Mouse (Mus musculus) thymus, postnatal 14 days (tissue): ENCODE results near the gene Eef1a2.
"Not testable (repeated sequence)": the region's sequence is repeated elsewhere in the genome, so short reads cannot be mapped to it uniquely, and the experiment has no call there.

Experiments
- DNase-seq: peaks from one replicate; pipeline ENCODE4 v3.0.0; 2021

Gene Eef1a2

DNA sequence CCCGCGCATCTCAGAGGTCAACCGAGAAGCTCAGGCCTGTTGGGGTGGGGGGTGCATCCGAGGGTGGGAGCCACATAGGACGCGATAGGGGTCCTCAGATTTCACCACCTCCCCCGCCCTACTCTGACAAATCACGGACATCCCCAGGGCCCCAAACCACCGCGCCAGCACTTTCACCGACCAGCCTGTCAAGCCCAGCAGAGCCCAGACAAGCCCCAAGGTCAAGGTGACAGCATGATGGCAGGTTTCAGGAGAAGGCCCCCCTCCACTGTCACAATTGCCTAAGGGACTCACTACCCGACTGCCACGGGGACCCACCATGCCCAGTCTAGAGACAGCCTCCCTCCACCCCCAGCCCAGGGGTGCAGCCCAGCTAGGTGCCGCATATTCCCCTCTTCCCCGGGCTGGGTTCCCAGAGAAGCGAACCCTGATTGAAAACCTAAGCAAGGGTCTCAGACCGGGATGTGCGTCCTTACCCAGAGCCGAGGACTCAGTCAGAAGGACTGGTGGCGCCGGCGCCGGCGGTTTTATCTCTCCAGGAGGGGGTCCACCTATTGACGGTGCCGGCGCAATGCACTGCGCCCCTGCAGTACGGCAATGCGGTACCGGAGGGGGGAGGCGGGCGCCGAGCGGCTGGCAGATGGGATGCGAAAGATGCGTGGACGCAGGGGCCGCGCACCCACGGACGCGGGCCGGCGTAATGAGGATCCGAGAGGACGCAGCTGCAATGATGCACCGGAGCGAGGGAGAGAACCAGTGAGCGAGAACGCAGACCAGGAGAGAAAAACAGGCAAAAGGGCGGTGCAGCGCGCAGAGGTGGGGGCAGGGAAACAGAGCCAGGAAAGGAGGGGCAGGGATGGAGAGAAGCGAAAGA lies at the start of gene Eef1a2:
Gene Eef1a2, minus strand, starts transcription at position 767 of the 874 bp plus-strand sequence.
- no peak for DNase-seq

DNA sequence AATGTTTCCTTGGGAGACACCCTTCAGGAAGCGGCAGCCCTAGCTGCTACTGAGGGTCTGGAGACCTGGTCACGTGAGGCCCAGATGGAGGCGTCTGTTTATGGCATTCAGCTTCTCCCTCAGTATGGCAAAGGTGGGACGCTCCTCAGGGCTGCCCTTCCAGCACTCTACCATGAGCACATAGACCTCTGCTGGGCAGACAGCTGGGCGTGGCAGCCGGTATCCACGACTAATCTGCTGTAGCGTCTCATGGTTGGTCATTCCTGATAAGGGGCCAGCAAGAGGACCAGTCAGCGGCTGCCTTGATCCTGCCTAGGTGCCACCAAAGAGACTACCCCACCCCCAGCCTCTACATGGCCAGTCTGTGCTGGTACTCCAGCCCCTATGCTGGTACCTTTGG lies 49.3 kb upstream of the Eef1a2 start:
- DNase-seq: no peak

DNA sequence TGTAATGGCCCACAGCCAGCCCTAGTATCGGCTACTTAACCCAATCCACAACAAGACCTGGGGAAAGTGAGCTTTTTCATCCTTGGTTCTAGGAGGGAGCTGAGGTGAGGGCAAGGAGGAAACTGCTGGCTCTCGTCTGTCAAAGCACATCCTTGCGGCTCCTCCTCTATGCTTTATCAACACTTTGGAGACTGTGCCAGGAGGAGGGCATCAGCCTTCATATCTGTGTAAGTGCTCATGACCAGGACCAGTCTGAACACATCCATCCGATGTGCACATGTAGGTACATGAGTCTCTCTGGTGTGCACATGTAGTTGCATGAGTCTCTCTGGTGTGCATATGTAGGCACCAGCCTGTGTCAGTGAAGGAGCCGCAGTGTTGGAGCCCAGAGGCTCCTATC lies 48.9 kb upstream of the Eef1a2 start:
- no peak for DNase-seq

DNA sequence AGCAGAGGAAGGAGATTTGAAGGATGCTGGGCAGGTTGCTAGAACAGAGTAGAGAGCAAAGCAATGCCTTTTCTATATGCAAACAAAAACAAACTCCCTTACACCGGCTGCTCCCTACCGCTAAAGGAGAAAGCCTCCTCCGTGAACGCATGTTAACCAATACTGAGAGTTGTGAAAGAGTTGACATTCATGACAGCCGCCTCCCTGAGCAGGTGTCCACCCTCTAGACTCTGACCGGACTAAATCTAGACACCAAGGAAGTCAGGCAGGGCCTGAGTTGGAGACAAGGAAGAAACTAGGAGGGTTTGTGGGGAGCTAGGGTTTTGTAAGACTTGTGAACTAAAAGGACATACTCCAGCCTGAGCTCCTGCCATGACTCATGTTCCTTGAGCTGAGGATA lies 46.1 kb upstream of the Eef1a2 start:
- no peak for DNase-seq

DNA sequence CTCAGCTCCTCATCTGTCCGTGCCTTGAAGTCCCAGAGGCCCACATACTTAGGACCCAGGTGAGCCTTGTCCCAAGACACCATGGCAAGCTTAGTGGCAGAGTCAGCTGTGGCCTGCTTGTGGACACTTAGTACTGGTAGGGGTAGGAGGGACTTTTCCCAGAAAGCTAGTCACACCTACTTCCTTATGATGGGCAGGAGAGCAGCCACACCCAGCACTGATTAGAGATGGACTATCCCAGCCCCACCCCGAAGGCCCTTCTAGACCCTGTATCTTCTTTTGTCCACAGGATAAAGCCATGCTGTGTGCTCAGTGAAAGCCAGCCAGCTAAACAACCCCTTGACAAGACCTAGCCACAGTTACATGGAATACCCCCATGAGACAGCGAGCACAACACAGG lies 45.6 kb upstream of the Eef1a2 start, which contains the start of gene Ptk6:
Gene Ptk6, minus strand, starts transcription at position 368 of the 400 bp plus-strand sequence.
- no peak for DNase-seq

DNA sequence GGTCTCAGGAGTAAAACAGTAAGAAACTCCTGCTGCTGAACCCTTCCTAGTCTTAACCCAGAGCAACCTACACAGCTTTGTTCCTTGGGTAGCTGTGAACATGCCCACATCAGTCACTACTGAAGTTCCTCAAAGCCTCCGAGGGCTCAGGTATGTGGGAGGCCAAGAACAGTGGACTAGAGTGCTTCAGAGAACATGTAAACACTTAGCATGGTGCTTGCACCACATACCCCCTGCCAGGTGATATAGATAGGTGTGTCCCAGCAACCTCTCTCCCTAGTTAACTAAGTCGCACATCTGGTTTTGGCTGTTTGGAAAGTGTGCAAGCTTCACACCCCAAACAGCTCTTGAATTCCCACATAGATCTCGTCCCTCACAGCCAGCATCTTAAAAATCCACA lies 44.8 kb upstream of the Eef1a2 start:
- no peak for DNase-seq

DNA sequence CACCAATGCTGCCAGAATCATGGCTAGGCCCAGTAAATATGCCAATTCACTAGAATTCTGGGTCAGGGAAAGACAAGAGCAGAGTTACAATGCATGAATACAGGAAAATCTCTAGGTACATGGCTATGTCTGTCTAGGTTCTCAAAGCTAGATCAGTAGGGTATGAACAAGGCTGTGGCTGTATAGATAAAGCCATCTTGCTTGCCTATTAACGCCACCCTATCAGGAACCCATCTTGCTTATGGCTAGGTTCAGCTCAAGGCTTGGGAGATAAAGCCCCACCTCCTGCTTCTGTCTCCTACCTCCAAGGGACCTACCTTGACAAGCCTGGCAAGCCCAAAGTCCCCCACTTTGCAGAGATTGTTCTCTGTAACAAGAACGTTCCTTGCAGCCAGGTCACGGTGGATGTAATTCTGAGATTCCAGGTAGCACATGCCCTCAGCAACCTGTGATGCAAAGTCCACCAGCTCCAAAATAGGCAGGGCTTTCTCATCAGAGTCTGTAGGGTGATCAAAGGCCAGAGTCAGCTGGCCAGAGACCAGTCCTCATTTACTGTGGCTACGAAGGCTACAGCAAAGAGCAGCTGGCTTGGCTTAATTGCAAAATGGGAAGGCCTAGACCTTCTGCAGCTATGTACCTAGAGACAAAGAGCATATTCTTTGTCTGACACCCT lies 40.0 kb upstream of the Eef1a2 start:
- no peak for DNase-seq

DNA sequence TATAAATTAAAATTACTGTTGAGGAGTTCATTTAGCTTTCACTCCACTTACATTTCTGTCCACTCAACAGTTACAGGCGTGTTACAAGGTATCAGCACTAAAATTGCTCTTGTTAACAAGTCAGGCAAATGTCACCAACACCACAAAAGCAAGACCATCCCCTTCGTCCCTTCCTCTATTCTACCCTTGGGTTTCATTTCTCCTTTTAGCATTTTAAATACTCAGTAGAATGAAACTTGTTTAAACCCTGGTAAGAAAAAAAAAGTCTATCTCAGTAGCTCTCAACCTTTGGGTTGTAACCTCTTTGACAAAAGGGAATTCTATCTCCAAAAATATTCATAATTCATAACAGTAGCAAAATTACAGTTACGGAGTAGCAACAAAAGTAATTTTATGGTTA lies 36.2 kb upstream of the Eef1a2 start:
- DNase-seq: no peak

DNA sequence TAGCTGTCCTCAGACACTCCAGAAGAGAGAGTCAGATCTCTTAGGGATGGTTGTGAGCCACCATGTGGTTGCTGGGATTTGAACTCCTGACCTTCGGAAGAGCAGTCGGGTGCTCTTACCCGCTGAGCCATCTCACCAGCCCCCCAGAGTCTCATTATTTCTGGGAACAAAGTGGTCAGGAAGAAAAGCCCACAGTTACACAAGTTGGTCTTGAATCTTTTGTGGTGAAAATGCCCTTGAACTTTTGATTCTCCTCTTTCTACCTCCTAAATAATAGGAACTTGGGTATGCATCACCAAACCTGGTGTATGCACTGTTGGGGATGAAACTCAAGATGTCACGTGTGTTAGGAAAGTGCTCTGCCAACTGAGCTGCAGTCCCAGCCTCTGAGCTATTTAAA lies 35.1 kb upstream of the Eef1a2 start:
- no peak for DNase-seq

DNA sequence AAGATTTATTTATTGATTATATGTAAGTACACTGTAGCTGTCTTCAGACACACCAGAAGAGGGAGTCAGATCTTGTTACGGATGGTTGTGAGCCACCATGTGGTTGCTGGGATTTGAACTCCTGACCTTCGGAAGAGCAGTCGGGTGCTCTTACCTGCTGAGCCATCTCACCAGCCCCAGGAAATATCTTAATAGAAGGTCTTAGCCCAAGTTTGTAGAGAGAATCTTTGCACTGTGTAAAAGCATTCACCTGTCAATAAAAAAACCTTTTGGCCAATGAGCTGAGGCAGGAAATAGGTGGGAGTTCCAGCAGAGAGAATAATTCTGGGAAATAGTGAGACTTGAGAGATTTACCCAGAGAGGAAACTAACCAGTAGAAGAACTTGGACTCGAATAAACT lies 34.6 kb upstream of the Eef1a2 start:
- not testable (repeated sequence) for DNase-seq

DNA sequence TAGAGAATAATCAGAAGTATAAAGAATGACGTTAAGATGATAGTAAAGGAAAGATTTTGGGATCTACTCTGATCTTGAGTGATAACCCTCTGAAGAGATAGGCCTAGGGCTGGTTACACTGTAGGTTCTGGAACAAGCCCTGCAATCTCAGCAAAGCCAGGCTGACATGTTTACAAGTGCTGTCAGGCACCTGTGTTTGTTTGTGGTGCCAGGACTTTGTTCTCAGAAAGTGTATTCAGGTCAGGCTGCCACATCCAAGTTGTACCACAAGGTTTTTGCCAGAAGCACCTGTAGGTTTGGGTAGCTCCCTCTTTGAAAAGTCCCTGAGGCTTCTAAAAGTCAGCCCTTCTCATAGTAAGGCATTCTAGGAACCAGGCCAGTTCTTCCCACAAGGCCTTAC lies 32.5 kb upstream of the Eef1a2 start:
- no peak for DNase-seq

DNA sequence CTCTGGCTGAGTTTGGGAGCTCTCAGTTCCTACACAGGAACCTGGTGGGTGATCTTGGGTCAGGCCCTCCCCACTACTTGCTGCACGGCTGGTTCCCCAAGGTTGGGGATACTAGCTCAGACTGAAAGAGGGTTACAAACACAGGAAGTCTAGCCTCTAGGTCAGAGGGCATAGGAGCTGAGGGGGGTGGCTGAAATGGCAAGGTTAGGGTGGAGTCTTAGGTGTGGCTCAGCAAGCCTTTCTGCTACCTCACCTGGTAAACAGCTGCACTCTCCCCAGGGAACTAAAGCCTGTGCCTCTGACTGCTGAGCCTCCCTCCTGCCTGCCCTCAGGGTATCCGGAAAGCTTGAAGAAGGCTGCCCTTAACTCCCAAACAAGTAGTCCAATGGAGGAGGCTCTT lies 31.9 kb upstream of the Eef1a2 start:
- peak; percentile 31 for DNase-seq

DNA sequence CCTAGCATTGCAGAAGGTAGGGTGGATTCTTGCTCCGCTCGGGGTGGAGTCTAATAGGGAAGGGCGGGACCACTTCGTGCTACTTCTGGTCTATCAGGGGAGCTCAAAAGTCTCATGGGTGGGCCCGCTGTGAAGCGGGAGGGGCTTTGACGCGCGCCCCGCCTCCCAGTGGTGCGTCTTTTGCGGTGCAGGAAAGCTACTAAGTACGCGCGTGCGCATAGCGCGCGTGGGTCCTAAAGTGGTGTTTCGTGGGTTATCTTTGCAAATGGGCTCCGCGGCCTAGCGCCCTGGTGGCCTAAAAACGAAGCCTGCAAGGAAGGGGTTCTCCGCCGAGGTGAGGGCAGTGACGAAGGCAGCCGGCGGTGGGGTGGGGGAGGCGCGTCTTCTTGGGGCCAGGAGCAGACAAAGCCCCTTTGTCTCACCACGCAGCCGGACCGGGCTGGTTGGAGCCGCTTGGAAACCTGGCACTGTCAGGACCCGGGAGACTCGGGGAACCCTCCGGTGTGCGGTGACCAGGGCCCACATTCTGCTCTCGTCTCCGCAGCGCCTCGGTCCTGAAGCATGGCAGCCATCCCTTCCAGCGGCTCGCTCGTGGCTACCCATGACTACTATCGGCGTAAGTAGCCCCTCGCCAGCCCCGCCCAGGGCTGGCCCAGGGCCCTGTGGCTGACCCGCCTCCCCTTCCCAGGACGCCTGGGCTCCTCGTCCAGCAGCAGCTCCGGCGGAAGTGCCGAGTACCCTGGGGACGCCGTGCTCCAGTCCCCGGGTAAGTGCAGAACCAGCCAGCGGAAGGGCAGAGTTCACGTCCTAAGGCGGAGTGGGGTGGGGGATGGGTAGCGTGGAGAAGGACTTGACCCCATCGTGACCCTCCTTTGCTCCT lies 30.5 kb upstream of the Eef1a2 start, which contains the start of gene Ppdpf:
Gene Ppdpf, plus strand, starts transcription at position 127 of the 880 bp plus-strand sequence.
- DNase-seq: peak; percentile 96

DNA sequence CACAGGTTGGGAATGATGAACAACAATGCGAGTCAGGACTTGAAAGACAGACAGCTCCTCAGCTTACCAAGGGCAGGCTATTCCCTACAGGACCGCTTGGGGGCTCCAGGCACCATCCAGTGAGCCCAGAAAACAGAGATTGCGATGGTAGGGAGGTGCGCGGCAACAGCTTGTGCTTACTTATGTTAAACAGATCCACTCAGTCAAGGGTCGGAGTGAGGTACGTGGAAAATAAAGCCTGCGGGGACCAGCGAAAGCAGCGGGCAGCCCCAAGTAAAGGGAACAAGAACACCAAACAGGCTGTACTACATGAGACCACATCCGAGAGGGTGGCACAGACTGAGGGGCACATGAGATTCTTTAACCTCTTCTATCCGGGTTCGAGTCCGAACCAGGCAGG lies 29.8 kb upstream of the Eef1a2 start:
- DNase-seq: peak; percentile 89

DNA sequence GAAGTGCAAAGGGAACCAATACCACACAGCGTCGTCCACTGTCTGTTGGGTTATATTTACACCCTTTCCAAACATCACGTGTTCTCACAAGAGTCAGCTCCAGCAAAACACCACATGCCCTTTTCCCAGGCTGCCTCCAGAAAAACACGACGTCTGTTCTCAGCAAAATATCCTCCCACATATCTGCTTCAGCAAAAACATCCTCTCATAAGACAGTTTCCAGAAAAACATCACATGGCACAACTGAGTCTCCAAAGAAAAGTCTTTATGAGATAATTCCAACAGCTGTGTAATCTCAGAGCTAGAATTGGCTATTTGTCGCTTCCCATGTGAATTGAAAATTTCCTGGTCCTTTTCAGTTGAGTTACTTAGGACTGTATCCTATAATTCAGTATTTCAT lies 24.1 kb upstream of the Eef1a2 start:
- DNase-seq: no peak

DNA sequence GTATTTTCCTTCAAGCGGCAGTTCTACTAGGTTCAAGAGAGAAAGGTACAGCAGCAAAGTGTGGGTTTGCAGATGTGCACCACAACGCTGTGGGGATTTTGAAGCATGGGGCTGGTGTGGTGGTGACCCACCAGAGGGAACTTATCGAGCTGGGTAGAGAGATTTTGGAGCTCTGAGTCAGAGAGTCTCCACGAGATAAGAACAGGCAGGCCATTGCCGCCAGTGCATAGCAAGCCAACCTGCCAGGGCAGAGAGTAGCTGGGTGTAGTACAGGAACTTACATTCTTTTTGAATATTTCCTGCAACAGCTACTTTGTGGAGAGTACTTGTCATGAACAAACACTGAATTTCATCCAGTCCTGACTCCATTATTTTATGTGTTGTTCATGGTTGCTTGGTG lies 21.7 kb upstream of the Eef1a2 start:
- no peak for DNase-seq

DNA sequence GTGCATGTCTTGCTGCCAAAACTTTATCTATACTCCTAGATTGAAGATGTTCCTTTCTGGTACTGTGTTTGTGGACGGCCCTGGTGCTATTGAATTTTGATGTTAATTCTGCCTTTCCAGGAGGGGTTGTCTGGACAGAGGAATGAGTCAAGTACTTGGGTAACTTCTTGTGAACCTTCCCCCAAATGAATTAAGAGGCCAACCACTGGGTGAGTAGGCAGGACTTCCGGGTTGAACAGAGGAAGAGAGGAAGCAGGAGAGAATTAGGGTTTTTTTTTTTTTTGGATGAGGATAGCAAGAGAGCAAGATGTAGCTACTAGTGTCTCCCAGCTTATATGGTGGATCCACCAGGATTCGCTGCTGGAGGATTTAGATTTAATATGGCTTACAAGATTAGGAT lies 21.2 kb upstream of the Eef1a2 start:
- DNase-seq: no peak

DNA sequence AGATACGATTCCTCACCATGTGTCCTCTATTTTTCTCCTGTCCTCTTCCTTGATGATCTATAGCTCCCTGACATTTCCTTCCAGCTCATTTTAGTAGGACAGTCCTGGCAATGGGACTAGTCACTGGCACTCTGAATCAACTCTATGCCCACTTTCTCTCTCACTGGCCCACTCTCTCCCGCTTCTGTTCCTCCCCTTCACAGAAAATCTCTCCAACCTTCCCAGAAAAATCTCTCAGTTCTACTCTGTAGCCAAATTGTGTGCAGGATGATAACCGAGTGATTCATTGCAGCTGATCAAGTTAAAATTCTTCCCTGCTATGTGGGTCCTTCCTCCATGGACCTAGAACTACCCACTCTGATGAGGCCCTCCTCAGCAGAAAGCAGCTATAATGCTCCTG lies 17.8 kb upstream of the Eef1a2 start:
- DNase-seq: no peak

DNA sequence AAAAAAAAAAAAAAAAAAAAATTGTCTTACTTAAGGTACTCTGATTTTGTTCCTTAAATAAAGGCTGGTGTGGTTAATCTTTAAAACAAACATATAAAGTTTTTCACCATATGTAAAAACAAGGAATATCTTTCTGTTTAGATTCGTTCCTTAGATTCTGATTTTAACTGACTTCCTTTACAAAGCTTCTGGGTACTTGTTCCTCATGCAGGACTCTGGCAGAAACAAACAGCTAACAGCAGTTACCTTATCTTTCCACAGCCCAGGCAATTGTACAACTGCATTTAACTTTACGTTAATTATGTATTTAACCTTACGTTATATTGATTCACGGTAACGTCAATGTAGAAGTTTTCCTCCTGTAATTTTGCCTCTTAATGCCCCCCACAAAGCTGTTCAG lies 9.7 kb upstream of the Eef1a2 start:
- DNase-seq: no peak

DNA sequence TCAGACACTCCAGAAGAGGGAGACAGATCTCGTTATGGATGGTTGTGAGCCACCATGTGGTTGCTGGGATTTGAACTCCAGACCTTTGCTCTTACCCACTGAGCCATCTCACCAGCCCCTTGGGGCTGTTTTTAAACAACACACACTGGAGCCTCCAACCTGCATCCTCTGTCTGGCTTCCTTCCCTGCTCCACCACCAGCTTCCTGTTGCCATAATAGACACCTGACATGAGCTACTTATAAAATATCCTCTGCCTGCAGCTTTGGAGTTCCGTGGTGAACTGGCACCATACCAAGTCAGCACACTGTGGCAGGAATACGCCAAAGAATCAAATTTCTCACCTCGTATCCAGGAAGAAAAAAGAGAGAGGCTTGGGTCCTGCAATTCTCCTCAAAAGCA lies 4.0 kb upstream of the Eef1a2 start:
- DNase-seq: no peak

DNA sequence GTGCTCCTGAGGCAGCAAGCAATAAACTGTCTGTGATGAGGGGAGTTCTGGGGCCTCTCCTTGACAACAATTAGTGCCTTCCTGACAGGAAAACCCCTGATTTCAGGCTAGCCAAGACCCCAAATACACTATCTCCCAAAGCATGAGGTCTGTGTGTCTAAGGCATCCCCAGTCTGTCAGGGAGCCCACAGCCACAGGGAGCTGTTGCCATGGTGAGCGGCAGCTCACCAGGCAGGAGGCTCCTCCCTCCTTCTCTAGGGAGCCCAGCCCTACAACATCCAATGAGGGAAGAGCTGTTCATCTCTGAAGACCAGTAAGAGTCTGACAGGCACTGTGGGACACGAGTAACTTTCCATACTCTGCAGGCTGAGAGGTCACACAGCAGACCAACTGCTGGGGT lies 3.0 kb upstream of the Eef1a2 start:
- DNase-seq: no peak

DNA sequence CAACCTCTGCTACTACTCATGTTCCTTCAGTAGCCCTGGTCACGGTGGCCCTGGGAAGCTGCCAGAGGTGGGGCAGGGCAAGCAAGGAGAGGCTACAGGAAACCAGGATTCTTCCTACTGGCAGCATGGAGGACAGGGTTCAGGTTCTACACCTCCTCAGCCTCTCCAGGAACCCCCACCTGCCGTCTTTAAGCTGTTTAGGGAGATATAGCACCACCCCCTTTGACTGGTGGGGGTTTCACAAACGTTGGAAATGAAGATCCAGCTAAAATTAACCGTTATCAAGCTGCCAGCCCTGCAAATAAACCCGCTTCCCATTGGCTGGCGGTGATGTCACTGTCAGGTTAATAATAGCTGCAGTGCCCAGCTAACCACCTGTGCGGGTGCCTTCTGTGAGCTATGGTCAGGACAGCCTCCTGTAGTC lies 2.3 kb upstream of the Eef1a2 start:
- no peak for DNase-seq

DNA sequence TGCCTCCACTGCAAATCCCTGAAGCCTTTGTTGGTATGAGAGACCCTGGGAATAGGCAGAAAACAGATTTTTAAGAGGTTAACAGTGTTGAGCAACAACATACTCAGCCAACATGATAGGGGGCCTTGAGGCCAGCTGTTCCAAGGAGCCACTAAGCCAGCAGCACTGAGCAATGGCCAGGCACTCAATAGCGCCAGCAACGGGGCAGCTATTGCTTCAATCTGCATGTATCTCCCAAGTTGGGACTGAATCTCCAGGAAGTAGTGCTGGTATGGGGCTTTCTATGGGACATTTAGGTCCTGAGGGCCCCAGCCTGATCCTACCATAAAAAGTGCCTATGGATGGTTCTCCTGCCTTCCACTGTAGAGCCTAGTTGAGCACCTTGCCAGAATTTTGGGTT lies 1.7 kb upstream of the Eef1a2 start:
- DNase-seq: no peak
